Mouse (Mus musculus) liver, embryonic 14.5 days (tissue): ENCODE results near the gene Hist1h2bg. TPM values are rescaled to one million over a fixed set of nuclear protein-coding genes. Genes with fewer than 3 reads are reported as not detected.

Experiments
- ATAC-seq: fragments of 200-750 bp; cut with Nextera tagmentation; 2 replicates; pipeline ENCODE4 v1.8.0; 2017; ENCODE audit warnings: moderate number of reproducible peaks, mild to moderate bottlenecking, moderate library complexity; ENCODE audit not compliant: insufficient read depth
- DNase-seq, 3 experiments: peaks; one replicate each; pipeline ENCODE4 v3.0.0-alpha.2; 2012 to 2013; ENCODE audit warnings: low read depth in 3 of 3, low spot score in 3 of 3
- H3K27ac ChIP-seq: fragments of 300-500 bp; sonication (generic); 2 replicates; pipeline ENCODE4 v1.5.1; 2014; ENCODE audit warnings: moderate library complexity, mild to moderate bottlenecking, control low read depth, inconsistent platforms
- H3K27me3 ChIP-seq: fragments of 300-500 bp; sonication (generic); 2 replicates; pipeline ENCODE4 v1.6.1; 2014; ENCODE audit warnings: mild to moderate bottlenecking, low read length, moderate library complexity; ENCODE audit not compliant: control insufficient read depth, insufficient read depth
- H3K36me3 ChIP-seq: fragments of 300-500 bp; sonication (generic); replicated peaks from 2 replicates; pipeline ENCODE4 v1.6.1; 2014; ENCODE audit warnings: low read depth; ENCODE audit not compliant: control insufficient read depth, insufficient read depth
- H3K4me1 ChIP-seq, 2 experiments: fragments of 200-500 bp in 1 of 2; fragments of 300-500 bp in 1 of 2; sonication (generic) in 1 of 2; replicated peaks; 2 replicates each; pipeline ENCODE4 v1.6.1; 2012 to 2014; ENCODE audit warnings: antibody characterized with exemption in 1 of 2, inconsistent platforms in 1 of 2, low read length in 1 of 2; ENCODE audit not compliant: control insufficient read depth in 2 of 2, insufficient read depth in 2 of 2
- H3K4me2 ChIP-seq: fragments of 300-500 bp; sonication (generic); 2 replicates; pipeline ENCODE4 v1.6.1; 2014; ENCODE audit warnings: low read depth, mild to moderate bottlenecking, control low read depth, moderate library complexity
- H3K4me3 ChIP-seq, 2 experiments: fragments of 200-500 bp in 1 of 2; fragments of 300-500 bp in 1 of 2; sonication (generic) in 1 of 2; 2 replicates each; pipeline ENCODE4 v1.5.1; 2012 to 2014; ENCODE audit warnings: low read depth in 2 of 2, low read length in 2 of 2, mild to moderate bottlenecking in 2 of 2, control low read depth in 1 of 2, inconsistent platforms in 1 of 2, moderate library complexity in 1 of 2; ENCODE audit not compliant: insufficient read depth in 1 of 2
- H3K9ac ChIP-seq: fragments of 300-500 bp; sonication (generic); replicated peaks from 2 replicates; pipeline ENCODE4 v1.6.1; 2014; ENCODE audit warnings: mild to moderate bottlenecking, control low read depth, moderate library complexity
- H3K9me3 ChIP-seq: fragments of 300-500 bp; sonication (generic); 2 replicates; pipeline ENCODE4 v1.6.1; 2016; ENCODE audit warnings: low read length, mixed read lengths; ENCODE audit not compliant: control insufficient read depth
- CTCF ChIP-seq: IDR thresholded peaks from 2 replicates; pipeline ENCODE4 v1.5.1; 2016; ENCODE audit warnings: antibody characterized with exemption, low read depth, control low read depth
- EP300 ChIP-seq: IDR thresholded peaks from 2 replicates; pipeline ENCODE4 v1.6.1; 2016; ENCODE audit warnings: antibody characterized with exemption, low read depth
- WGBS: fragments of 180-500 bp; shearing (Covaris S2); extraction: QIAGEN DNeasy Blood & Tissue Kit; methylation state at CpG from one replicate; pipeline ENCODE4 v1.1.7; 2014; ENCODE audit not compliant: insufficient replicate concordance; 5-methylcytosine and 5-hydroxymethylcytosine counted together
- microRNA-seq: library from miRNA; unstranded; fragments of <30 nt; microRNA quantifications from one replicate; pipeline ENCODE4, GENCODE M21; 2016
- polyA plus RNA-seq, 2 experiments: library from polyadenylated mRNA; depleted of rRNA in 1 of 2; stranded (reverse) in 1 of 2; unstranded in 1 of 2; fragments of >200 nt; fragmentation: Nextera tagmentation in 1 of 2; extraction: Ambion mirVana in 1 of 2; gene quantifications; 2 replicates each; pipeline versions ENCODE4 v1.2.1 to v1.2.3; 2012 to 2014

Gene Hist1h2bg
- polyA plus RNA-seq, 2 experiments: 6.9 to 42.1 TPM

DNA sequence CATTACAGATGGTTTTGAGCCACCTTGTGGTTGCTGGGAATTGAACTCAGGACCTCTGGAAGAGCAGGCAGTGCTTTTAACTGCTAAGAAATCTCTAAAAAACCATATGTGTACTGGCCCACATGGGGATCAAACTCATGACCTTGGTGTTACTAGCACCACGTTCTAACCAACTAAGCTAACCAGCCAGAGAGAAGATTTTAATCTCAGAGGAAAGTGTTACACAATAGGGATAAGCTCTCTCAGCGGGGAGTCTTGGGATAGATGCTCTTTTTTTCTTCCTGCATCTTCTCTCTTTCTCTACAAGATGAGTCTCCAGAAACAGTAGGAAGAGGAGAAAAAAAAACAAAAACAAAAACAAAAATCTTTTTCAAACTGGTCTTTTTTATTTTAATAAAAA, 39.2 kb downstream of the Hist1h2bg start:
- no peak for ATAC-seq
- Histone ChIP-seq H3K4me2 (no peak overlapping the region), H3K9me3 (no peaks in the 10 kb centered on the region), H3K27ac (peak overlapping the region; percentile 94), H3K36me3 (no peaks in the 10 kb centered on the region), H3K4me1 (peaks cover 21% of the 10 kb centered on the region in 2 experiments), H3K27me3 (no peaks in the 10 kb centered on the region), H3K9ac (no peak overlapping the region), H3K4me3 (no peak overlapping the region)
- WGBS: 47% methylated on average over 2 of the region's 2 CpGs
- no peak for TF ChIP-seq CTCF
- no peak for TF ChIP-seq EP300
- no peak for DNase-seq

GRCm38 (mm10) chr13:23611638-23612037, 40.4 kb downstream of the Hist1h2bg start:
- no peaks in the 10 kb centered on the region for H3K36me3 ChIP-seq
- no peaks in the 10 kb centered on the region for H3K27me3 ChIP-seq
- DNase-seq (no peak), ATAC-seq (no peak)
- WGBS: 91% methylated on average over 3 of the region's 3 CpGs
- peaks cover 21% of the 10 kb centered on the region in 2 experiments for H3K4me1 ChIP-seq
- no peak overlapping the region for H3K4me3 ChIP-seq
- H3K27ac ChIP-seq: no peak overlapping the region
- no peaks in the 10 kb centered on the region for H3K9me3 ChIP-seq
- no peak overlapping the region for H3K4me2 ChIP-seq
- no peak overlapping the region for H3K9ac ChIP-seq
- TF ChIP-seq CTCF: no peak
- no peak for TF ChIP-seq EP300

- Histone ChIP-seq H3K4me2 (peak overlapping the region; percentile 95), H3K36me3 (no peaks in the 10 kb centered on the region), H3K4me1 (peaks cover 12 to 16% of the 10 kb centered on the region in 2 experiments), H3K9ac (peak overlapping the region; percentile 98), H3K27ac (peak overlapping the region; percentile 99), H3K27me3 (peaks cover 2% of the 10 kb centered on the region), H3K9me3 (no peaks in the 10 kb centered on the region), H3K4me3 (peak overlapping the region; percentile 71 to 90)
- WGBS: 23% methylated on average over 12 of the region's 12 CpGs
- DNase-seq (no peak), ATAC-seq (no peak)
- no peak for TF ChIP-seq CTCF
- TF ChIP-seq EP300: no peak
Observed at GRCm38 (mm10) chr13:23620056-23620732, 49.0 kb downstream of the Hist1h2bg start.

GRCm38 (mm10) chr13:23620733-23621531, 49.7 kb downstream of the Hist1h2bg start, which contains the start of gene Hist1h2be:
Hist1h2be (minus strand) TSS chr13:23621124.
- H3K27ac ChIP-seq: peak within 1 kb of the TSS; percentile 99
- ATAC-seq (peak; percentile 71), DNase-seq (peak; percentile 90 to 96 (median 93))
- peak; percentile 12; the same call in 1 of the 2 replicates for TF ChIP-seq EP300
- no peak for TF ChIP-seq CTCF
- no peaks in the 10 kb centered on the region for H3K9me3 ChIP-seq
- no peaks in the 10 kb centered on the region for H3K36me3 ChIP-seq
- peaks cover 12 to 16% of the 10 kb centered on the region in 2 experiments for H3K4me1 ChIP-seq
- H3K9ac ChIP-seq: peak within 1 kb of the TSS; percentile 98
- WGBS: under 1% methylated on average over 27 of the region's 27 CpGs
- H3K27me3 ChIP-seq: peaks cover 3% of the 10 kb centered on the region
- peak within 1 kb of the TSS; percentile 71 to 90 for H3K4me3 ChIP-seq
- H3K4me2 ChIP-seq: peak within 1 kb of the TSS; percentile 95

Small RNA genes within 50 kb of the gene (microRNA-seq; reads per million reads assigned to microRNA genes)
- gene Gm44297 (not detected), gene Gm44359 (not detected), gene Gm44394 (not detected)

Other genes with a start within 250 kb of the Hist1h2bg start
Only the 30 nearest of the 35 such genes appear.
- gene Abt1, start 147.5 kb upstream of the Hist1h2bg start, polyA plus RNA-seq (2012; rRNA removed): 2.4 and 4.0 TPM in 2 replicates
- gene Abt1, start 147.5 kb upstream of the Hist1h2bg start, polyA plus RNA-seq (2014; fragmentation: Nextera tagmentation; extraction: Ambion mirVana): 5.2 and 5.3 TPM in 2 replicates
- gene Btn1a1, start 105.5 kb upstream of the Hist1h2bg start, polyA plus RNA-seq (2012; rRNA removed): 1.5 and 2.1 TPM in 2 replicates
- gene Btn1a1, start 105.5 kb upstream of the Hist1h2bg start, polyA plus RNA-seq (2014; fragmentation: Nextera tagmentation; extraction: Ambion mirVana): 1.5 and 1.8 TPM in 2 replicates
- gene Btn2a2, start 82.5 kb upstream of the Hist1h2bg start, polyA plus RNA-seq (2012; rRNA removed): 0.01 TPM in 1 of 2 replicates, not detected in the other
- not detected in 2 replicates for gene Btn2a2, start 82.5 kb upstream of the Hist1h2bg start, polyA plus RNA-seq (2014; fragmentation: Nextera tagmentation; extraction: Ambion mirVana)
- 8.6 and 24.1 TPM in 2 replicates for gene Hist1h4h, start 40.3 kb upstream of the Hist1h2bg start, polyA plus RNA-seq (2012; rRNA removed)
- 5.3 and 6.1 TPM in 2 replicates for gene Hist1h4h, start 40.3 kb upstream of the Hist1h2bg start, polyA plus RNA-seq (2014; fragmentation: Nextera tagmentation; extraction: Ambion mirVana)
- 375 and 609 TPM in 2 replicates for gene Hist1h2af, start 37.5 kb upstream of the Hist1h2bg start, polyA plus RNA-seq (2012; rRNA removed)
- gene Hist1h2af, start 37.5 kb upstream of the Hist1h2bg start, polyA plus RNA-seq (2014; fragmentation: Nextera tagmentation; extraction: Ambion mirVana): 14.2 and 17.4 TPM in 2 replicates
- gene Hist1h3g, start 36.0 kb upstream of the Hist1h2bg start, polyA plus RNA-seq (2012; rRNA removed): 48.1 and 52.5 TPM in 2 replicates
- gene Hist1h3g, start 36.0 kb upstream of the Hist1h2bg start, polyA plus RNA-seq (2014; fragmentation: Nextera tagmentation; extraction: Ambion mirVana): 8.6 and 9.6 TPM in 2 replicates
- gene Hist1h2bh, start 28.0 kb upstream of the Hist1h2bg start, polyA plus RNA-seq (2012; rRNA removed): 6.7 and 8.7 TPM in 2 replicates
- 1.2 and 1.4 TPM in 2 replicates for gene Hist1h2bh, start 28.0 kb upstream of the Hist1h2bg start, polyA plus RNA-seq (2014; fragmentation: Nextera tagmentation; extraction: Ambion mirVana)
- 5.1 and 13.6 TPM in 2 replicates for gene Hist1h3f, start 27.3 kb upstream of the Hist1h2bg start, polyA plus RNA-seq (2012; rRNA removed)
- gene Hist1h3f, start 27.3 kb upstream of the Hist1h2bg start, polyA plus RNA-seq (2014; fragmentation: Nextera tagmentation; extraction: Ambion mirVana): 1.00 and 1.1 TPM in 2 replicates
- 4.9 and 17.8 TPM in 2 replicates for gene Hist1h4f, start 19.7 kb upstream of the Hist1h2bg start, polyA plus RNA-seq (2012; rRNA removed)
- gene Hist1h4f, start 19.7 kb upstream of the Hist1h2bg start, polyA plus RNA-seq (2014; fragmentation: Nextera tagmentation; extraction: Ambion mirVana): 0.75 and 1.6 TPM in 2 replicates
- 0.54 and 0.70 TPM in 2 replicates for gene Hist1h1d, start 18.1 kb upstream of the Hist1h2bg start, polyA plus RNA-seq (2012; rRNA removed)
- 1.2 and 1.6 TPM in 2 replicates for gene Hist1h1d, start 18.1 kb upstream of the Hist1h2bg start, polyA plus RNA-seq (2014; fragmentation: Nextera tagmentation; extraction: Ambion mirVana)
- gene Hist1h3e, start 9.0 kb upstream of the Hist1h2bg start, polyA plus RNA-seq (2012; rRNA removed): 25.4 and 53.3 TPM in 2 replicates
- gene Hist1h3e, start 9.0 kb upstream of the Hist1h2bg start, polyA plus RNA-seq (2014; fragmentation: Nextera tagmentation; extraction: Ambion mirVana): 3.9 and 5.1 TPM in 2 replicates
- 10.8 and 14.3 TPM in 2 replicates for gene Hist1h2ae, start 176 bp upstream of the Hist1h2bg start, polyA plus RNA-seq (2012; rRNA removed)
- gene Hist1h2ae, start 176 bp upstream of the Hist1h2bg start, polyA plus RNA-seq (2014; fragmentation: Nextera tagmentation; extraction: Ambion mirVana): 150 and 151 TPM in 2 replicates
- gene Hist1h2bf, start 2.8 kb downstream of the Hist1h2bg start, polyA plus RNA-seq (2012; rRNA removed): 15.9 and 35.2 TPM in 2 replicates
- 3.4 and 4.4 TPM in 2 replicates for gene Hist1h2bf, start 2.8 kb downstream of the Hist1h2bg start, polyA plus RNA-seq (2014; fragmentation: Nextera tagmentation; extraction: Ambion mirVana)
- gene Hist1h2ad, start 3.0 kb downstream of the Hist1h2bg start, polyA plus RNA-seq (2012; rRNA removed): 10.4 and 25.5 TPM in 2 replicates
- 4.7 and 5.1 TPM in 2 replicates for gene Hist1h2ad, start 3.0 kb downstream of the Hist1h2bg start, polyA plus RNA-seq (2014; fragmentation: Nextera tagmentation; extraction: Ambion mirVana)
- 20.4 and 27.3 TPM in 2 replicates for gene Hist1h3d, start 4.4 kb downstream of the Hist1h2bg start, polyA plus RNA-seq (2012; rRNA removed)
- 7.1 and 7.2 TPM in 2 replicates for gene Hist1h3d, start 4.4 kb downstream of the Hist1h2bg start, polyA plus RNA-seq (2014; fragmentation: Nextera tagmentation; extraction: Ambion mirVana)
- gene Hist1h4d, start 10.2 kb downstream of the Hist1h2bg start, polyA plus RNA-seq (2012; rRNA removed): 8.6 and 12.8 TPM in 2 replicates
- 152 and 155 TPM in 2 replicates for gene Hist1h4d, start 10.2 kb downstream of the Hist1h2bg start, polyA plus RNA-seq (2014; fragmentation: Nextera tagmentation; extraction: Ambion mirVana)
- 2.8 and 3.3 TPM in 2 replicates for gene Hist1h2be, start 49.7 kb downstream of the Hist1h2bg start, polyA plus RNA-seq (2012; rRNA removed)
- gene Hist1h2be, start 49.7 kb downstream of the Hist1h2bg start, polyA plus RNA-seq (2014; fragmentation: Nextera tagmentation; extraction: Ambion mirVana): 0.95 and 1.3 TPM in 2 replicates
- gene Hist1h1e, start 51.2 kb downstream of the Hist1h2bg start, polyA plus RNA-seq (2012; rRNA removed): 6.3 and 8.0 TPM in 2 replicates
- gene Hist1h1e, start 51.2 kb downstream of the Hist1h2bg start, polyA plus RNA-seq (2014; fragmentation: Nextera tagmentation; extraction: Ambion mirVana): 23.1 and 24.4 TPM in 2 replicates
- gene Hist1h2ac, start 112.6 kb downstream of the Hist1h2bg start, polyA plus RNA-seq (2012; rRNA removed): 1.5 and 1.8 TPM in 2 replicates
- 1.1 and 1.3 TPM in 2 replicates for gene Hist1h2ac, start 112.6 kb downstream of the Hist1h2bg start, polyA plus RNA-seq (2014; fragmentation: Nextera tagmentation; extraction: Ambion mirVana)
- 67.1 and 79.7 TPM in 2 replicates for gene Hist1h2bc, start 112.8 kb downstream of the Hist1h2bg start, polyA plus RNA-seq (2012; rRNA removed)
- gene Hist1h2bc, start 112.8 kb downstream of the Hist1h2bg start, polyA plus RNA-seq (2014; fragmentation: Nextera tagmentation; extraction: Ambion mirVana): 104 and 106 TPM in 2 replicates
- 0.13 TPM in 1 of 2 replicates, not detected in the other for gene Hist1h1t, start 124.4 kb downstream of the Hist1h2bg start, polyA plus RNA-seq (2012; rRNA removed)
- not detected in 2 replicates for gene Hist1h1t, start 124.4 kb downstream of the Hist1h2bg start, polyA plus RNA-seq (2014; fragmentation: Nextera tagmentation; extraction: Ambion mirVana)
- 3.5 and 6.2 TPM in 2 replicates for gene Hist1h4c, start 127.1 kb downstream of the Hist1h2bg start, polyA plus RNA-seq (2012; rRNA removed)
- gene Hist1h4c, start 127.1 kb downstream of the Hist1h2bg start, polyA plus RNA-seq (2014; fragmentation: Nextera tagmentation; extraction: Ambion mirVana): 8.5 and 10.1 TPM in 2 replicates
- 2.8 and 3.4 TPM in 2 replicates for gene Hfe, start 139.5 kb downstream of the Hist1h2bg start, polyA plus RNA-seq (2012; rRNA removed)
- gene Hfe, start 139.5 kb downstream of the Hist1h2bg start, polyA plus RNA-seq (2014; fragmentation: Nextera tagmentation; extraction: Ambion mirVana): 10.8 and 12.2 TPM in 2 replicates
- gene Hist1h1c, start 167.4 kb downstream of the Hist1h2bg start, polyA plus RNA-seq (2012; rRNA removed): 37.4 and 46.8 TPM in 2 replicates
- gene Hist1h1c, start 167.4 kb downstream of the Hist1h2bg start, polyA plus RNA-seq (2014; fragmentation: Nextera tagmentation; extraction: Ambion mirVana): 72.5 and 86.6 TPM in 2 replicates
- 48.5 and 88.2 TPM in 2 replicates for gene Hist1h3c, start 174.2 kb downstream of the Hist1h2bg start, polyA plus RNA-seq (2012; rRNA removed)
- gene Hist1h3c, start 174.2 kb downstream of the Hist1h2bg start, polyA plus RNA-seq (2014; fragmentation: Nextera tagmentation; extraction: Ambion mirVana): 3.6 and 5.7 TPM in 2 replicates
- 20.0 and 34.0 TPM in 2 replicates for gene Hist1h2bb, start 175.3 kb downstream of the Hist1h2bg start, polyA plus RNA-seq (2012; rRNA removed)
- gene Hist1h2bb, start 175.3 kb downstream of the Hist1h2bg start, polyA plus RNA-seq (2014; fragmentation: Nextera tagmentation; extraction: Ambion mirVana): 2.6 and 3.5 TPM in 2 replicates
- 45.2 and 45.3 TPM in 2 replicates for gene Hist1h2ab, start 179.7 kb downstream of the Hist1h2bg start, polyA plus RNA-seq (2012; rRNA removed)
- 70.4 and 74.8 TPM in 2 replicates for gene Hist1h2ab, start 179.7 kb downstream of the Hist1h2bg start, polyA plus RNA-seq (2014; fragmentation: Nextera tagmentation; extraction: Ambion mirVana)
- gene Hist1h3b, start 180.9 kb downstream of the Hist1h2bg start, polyA plus RNA-seq (2012; rRNA removed): 40.0 and 45.7 TPM in 2 replicates
- 8.9 and 11.4 TPM in 2 replicates for gene Hist1h3b, start 180.9 kb downstream of the Hist1h2bg start, polyA plus RNA-seq (2014; fragmentation: Nextera tagmentation; extraction: Ambion mirVana)
- gene Hist1h4b, start 185.6 kb downstream of the Hist1h2bg start, polyA plus RNA-seq (2012; rRNA removed): 9.2 and 21.6 TPM in 2 replicates
- 4.5 and 5.1 TPM in 2 replicates for gene Hist1h4b, start 185.6 kb downstream of the Hist1h2bg start, polyA plus RNA-seq (2014; fragmentation: Nextera tagmentation; extraction: Ambion mirVana)
- 4.3 and 11.8 TPM in 2 replicates for gene Hist1h4a, start 189.8 kb downstream of the Hist1h2bg start, polyA plus RNA-seq (2012; rRNA removed)
- gene Hist1h4a, start 189.8 kb downstream of the Hist1h2bg start, polyA plus RNA-seq (2014; fragmentation: Nextera tagmentation; extraction: Ambion mirVana): 0.57 and 0.78 TPM in 2 replicates